Mouse (Mus musculus) hindbrain, embryonic 11.5 days (tissue): ENCODE results near the gene Gm3636. TPM values are rescaled to one million over a fixed set of nuclear protein-coding genes. Genes with fewer than 3 reads are reported as not detected.
"Not testable (repeated sequence)": the region's sequence is repeated elsewhere in the genome, so short reads cannot be mapped to it uniquely, and the experiment has no call there.

ENCODE experiments used
- ATAC-seq: fragments of 200-750 bp; cut with Nextera tagmentation; 2 replicates; pipeline ENCODE4 v1.8.0; 2017; ENCODE audit warnings: mild to moderate bottlenecking, moderate TSS enrichment, moderate library complexity; ENCODE audit not compliant: low FRiP score
- DNase-seq: peaks from one replicate; pipeline ENCODE4 v3.0.0-alpha.2; 2015; ENCODE audit warnings: low spot score
- H3K27ac ChIP-seq: fragments of 300-500 bp; sonication (generic); 2 replicates; pipeline ENCODE4 v1.5.1; 2014; ENCODE audit warnings: mild to moderate bottlenecking, low read depth, low read length
- H3K27me3 ChIP-seq: fragments of 300-500 bp; sonication (generic); 2 replicates; pipeline ENCODE4 v1.6.1; 2014; ENCODE audit warnings: mild to moderate bottlenecking, low read length, moderate library complexity, mixed read lengths; ENCODE audit not compliant: control insufficient read depth, insufficient read depth
- H3K36me3 ChIP-seq: fragments of 300-500 bp; sonication (generic); 2 replicates; pipeline ENCODE4 v1.6.1; 2014; ENCODE audit warnings: mild to moderate bottlenecking, low read length, moderate library complexity, mixed read lengths; ENCODE audit not compliant: control insufficient read depth, insufficient read depth
- H3K4me1 ChIP-seq: fragments of 300-500 bp; sonication (generic); replicated peaks from 2 replicates; pipeline ENCODE4 v1.6.1; 2014; ENCODE audit warnings: low read length, mixed read lengths; ENCODE audit not compliant: control insufficient read depth, insufficient read depth
- H3K4me2 ChIP-seq: fragments of 300-500 bp; sonication (generic); replicated peaks from 2 replicates; pipeline ENCODE4 v1.6.1; 2014; ENCODE audit warnings: mild to moderate bottlenecking, low read depth, low read length
- H3K4me3 ChIP-seq: fragments of 300-500 bp; sonication (generic); 2 replicates; pipeline ENCODE4 v1.5.1; 2014; ENCODE audit warnings: low read depth, low read length
- H3K9ac ChIP-seq: fragments of 300-500 bp; sonication (generic); 2 replicates; pipeline ENCODE4 v1.6.1; 2014; ENCODE audit warnings: low read depth, low read length
- H3K9me3 ChIP-seq: fragments of 300-500 bp; sonication (generic); 2 replicates; pipeline ENCODE4 v1.6.1; 2016; ENCODE audit warnings: low read length; ENCODE audit not compliant: control insufficient read depth
- WGBS: fragments of 180-500 bp; shearing (Covaris S2); extraction: QIAGEN DNeasy Blood & Tissue Kit; methylation state at CpG from one replicate; pipeline ENCODE4 v1.1.7; 2014; 5-methylcytosine and 5-hydroxymethylcytosine counted together
- polyA plus RNA-seq: library from polyadenylated mRNA; unstranded; fragments of >200 nt; fragmentation: Nextera tagmentation; extraction: Ambion mirVana; gene quantifications from 2 replicates; pipeline ENCODE4 v1.2.1, GENCODE M21; 2014

Gene Gm3636
- polyA plus RNA-seq = 7.1 and 7.4 TPM in 2 replicates

DNA sequence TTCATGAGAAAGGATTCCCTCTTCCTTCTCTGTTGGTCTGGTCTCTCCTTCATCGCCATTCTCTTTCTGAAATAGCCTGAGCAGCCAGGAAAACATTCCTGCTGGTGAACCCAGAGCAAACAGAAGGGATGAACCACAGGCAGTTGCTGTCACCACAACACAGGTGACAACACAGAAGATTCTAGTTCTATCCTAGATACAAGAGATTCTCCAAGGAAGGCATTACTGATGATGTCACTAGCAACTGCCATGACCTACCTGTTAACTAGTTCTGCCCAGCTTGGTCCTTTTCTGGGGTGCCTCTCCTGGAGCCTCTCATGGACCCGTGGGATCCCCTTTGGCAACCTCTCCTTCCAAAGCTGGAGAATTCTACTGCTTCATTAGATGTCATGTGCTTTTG is at the start of gene Gm3636:
Gene Gm3636, minus strand, starts transcription at position 101 of the 400 bp plus-strand sequence.
- not testable (repeated sequence) for H3K9ac ChIP-seq, ATAC-seq

DNA sequence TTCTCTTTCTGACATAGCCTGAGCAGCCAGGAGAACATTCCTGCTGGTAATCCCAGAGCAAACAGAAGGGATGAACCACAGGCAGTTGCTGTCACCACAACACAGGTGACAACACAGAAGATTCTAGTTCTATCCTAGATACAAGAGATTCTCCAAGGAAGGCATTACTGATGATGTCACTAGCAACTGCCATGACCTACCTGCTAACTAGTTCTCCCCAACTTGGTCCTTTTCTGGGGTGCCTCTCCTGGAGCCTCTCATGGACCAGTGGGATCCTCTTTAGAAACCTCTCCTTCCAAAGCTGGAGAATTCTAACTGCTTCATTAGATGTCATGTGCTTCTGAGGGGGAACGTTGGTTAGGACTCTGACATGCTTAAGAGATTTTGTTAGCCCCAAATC is 32.2 kb upstream of the Gm3636 start, which contains the start of gene Gm8362:
Gene Gm8362, minus strand, starts transcription at position 101 of the 400 bp plus-strand sequence.
- H3K36me3 ChIP-seq, H3K4me1 ChIP-seq, H3K9me3 ChIP-seq, H3K9ac ChIP-seq, H3K4me3 ChIP-seq, DNase-seq, ATAC-seq, H3K4me2 ChIP-seq, H3K27me3 ChIP-seq, H3K27ac ChIP-seq: not testable (repeated sequence)
- no CpG with 5 or more reads among the region's 1 CpGs for WGBS

More for the DNA sequence above, at the start of gene Gm3636:
- H3K4me1 ChIP-seq, H3K36me3 ChIP-seq, H3K9me3 ChIP-seq, H3K27ac ChIP-seq, DNase-seq, H3K4me2 ChIP-seq, H3K4me3 ChIP-seq, H3K27me3 ChIP-seq: not testable (repeated sequence)
- WGBS = no CpG with 5 or more reads among the region's 2 CpGs

DNA sequence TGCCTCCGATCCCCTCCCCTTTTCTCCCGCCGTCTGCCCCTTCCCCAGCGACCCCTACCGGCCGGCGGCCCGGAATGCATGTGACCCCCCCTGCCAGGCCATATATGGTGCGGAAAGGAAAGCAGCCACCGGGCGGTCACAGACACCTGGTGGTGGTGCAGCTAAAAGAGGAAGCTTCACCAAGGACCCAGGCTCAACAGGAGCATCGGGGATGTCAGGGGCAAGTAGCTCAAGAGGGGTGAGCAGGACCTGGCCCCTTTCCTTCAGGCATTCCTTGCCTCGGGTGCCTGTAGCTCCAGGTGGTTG is 15.1 kb upstream of the Gm3636 start:
- DNase-seq, ATAC-seq, H3K9me3 ChIP-seq, H3K36me3 ChIP-seq, H3K4me1 ChIP-seq, H3K4me2 ChIP-seq, H3K9ac ChIP-seq, H3K27me3 ChIP-seq, H3K27ac ChIP-seq: not testable (repeated sequence)
- WGBS = 0% methylated on average over 3 of the region's 13 CpGs
- peak overlapping the region; percentile 33; the same call in 1 of the 2 replicates for H3K4me3 ChIP-seq

DNA sequence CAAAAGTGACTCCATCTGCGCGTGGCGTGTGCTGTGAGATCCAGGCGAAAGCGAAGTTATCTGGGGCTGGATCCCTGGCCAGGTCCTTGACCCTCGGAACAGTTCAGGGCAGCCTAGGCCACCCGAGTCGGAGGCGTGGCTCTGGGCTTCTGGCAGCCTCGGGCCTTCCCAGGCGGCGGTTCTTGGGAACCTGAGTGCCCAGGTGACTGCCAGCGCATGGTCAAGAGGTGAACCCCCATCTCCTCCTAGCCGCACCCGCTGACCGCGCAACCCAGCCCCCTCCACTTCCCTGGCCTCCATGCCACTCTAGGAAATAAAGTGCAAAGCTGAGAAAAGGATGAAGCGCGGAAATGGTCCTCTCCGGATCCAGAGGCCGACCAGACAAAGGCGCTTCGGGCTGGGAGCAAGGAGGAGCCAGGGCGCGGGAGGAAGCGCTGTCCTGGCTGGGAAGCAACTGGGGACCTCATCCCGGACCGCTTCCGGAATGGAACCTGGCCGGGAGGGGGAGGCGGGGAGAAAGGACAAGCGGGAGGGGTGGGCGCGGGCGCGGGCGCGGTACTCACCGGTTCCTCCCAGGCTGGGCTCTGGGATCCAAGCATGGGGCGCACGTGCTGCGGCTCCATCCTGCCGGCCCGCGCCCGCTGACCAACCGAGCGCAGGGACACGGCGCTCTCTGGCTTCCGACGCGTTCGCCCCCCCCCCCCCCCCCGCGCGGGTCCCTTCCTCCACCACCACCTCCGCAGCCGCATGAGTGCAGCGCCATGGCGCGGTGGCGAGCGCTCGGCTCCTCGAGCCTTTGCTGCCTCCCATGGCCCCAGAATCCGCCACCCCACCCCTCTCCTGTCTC is 14.5 kb upstream of the Gm3636 start:
- Histone ChIP-seq H3K4me2 (peak overlapping the region; percentile 29; the same call in 1 of the 2 replicates), H3K4me3 (peak overlapping the region; percentile 33)
- not testable (repeated sequence) for H3K36me3 ChIP-seq, H3K4me1 ChIP-seq, ATAC-seq, H3K9me3 ChIP-seq, H3K27me3 ChIP-seq, H3K9ac ChIP-seq, H3K27ac ChIP-seq
- WGBS = 1% methylated on average over 10 of the region's 67 CpGs
- peak; percentile 11 for DNase-seq

DNA sequence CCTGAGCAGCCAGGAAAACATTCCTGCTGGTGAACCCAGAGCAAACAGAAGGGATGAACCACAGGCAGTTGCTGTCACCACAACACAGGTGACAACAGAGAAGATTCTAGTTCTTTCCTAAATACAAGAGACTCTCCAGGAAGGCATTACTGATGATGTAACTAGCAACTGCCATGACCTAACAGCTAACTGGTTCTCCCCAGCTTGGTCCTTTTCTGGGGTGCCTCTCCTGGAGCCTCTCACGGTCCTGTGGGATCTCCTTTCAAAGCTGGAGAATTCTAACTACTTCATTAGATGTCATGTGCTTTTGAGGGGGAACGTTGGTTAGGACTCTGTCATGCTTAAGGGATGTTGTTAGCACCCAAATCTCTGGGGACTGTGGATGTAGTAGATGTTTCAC is 22.0 kb downstream of the Gm3636 start, which contains the start of gene Gm8050:
Gene Gm8050, minus strand, starts transcription at position 101 of the 400 bp plus-strand sequence.
- H3K36me3 ChIP-seq, H3K9me3 ChIP-seq, H3K27ac ChIP-seq, DNase-seq, H3K9ac ChIP-seq, H3K4me3 ChIP-seq, H3K4me1 ChIP-seq, ATAC-seq, H3K27me3 ChIP-seq, H3K4me2 ChIP-seq: not testable (repeated sequence)
- WGBS = no CpG with 5 or more reads among the region's 2 CpGs

Other genes with a start within 250 kb of the Gm3636 start
- not detected in 2 replicates for gene Gm8356, start 205.0 kb downstream of the Gm3636 start, polyA plus RNA-seq
- gene Gm3629, start 151.7 kb downstream of the Gm3636 start, polyA plus RNA-seq = 0.23 and 0.35 TPM in 2 replicates
- not detected in 2 replicates for gene Gm3460, start 119.9 kb downstream of the Gm3636 start, polyA plus RNA-seq
- not detected in 2 replicates for gene Gm10251, start 58.2 kb downstream of the Gm3636 start, polyA plus RNA-seq
- gene Gm8050, start 22.1 kb downstream of the Gm3636 start, polyA plus RNA-seq = 0.22 TPM in 1 of 2 replicates, not detected in the other
- not detected in 2 replicates for gene Gm8362, start 32.1 kb upstream of the Gm3636 start, polyA plus RNA-seq
- not detected in 2 replicates for gene Gm3642, start 98.0 kb upstream of the Gm3636 start, polyA plus RNA-seq
- 2.0 and 2.4 TPM in 2 replicates for gene Gm3667, start 147.6 kb upstream of the Gm3636 start, polyA plus RNA-seq
- gene Gm6356, start 231.5 kb upstream of the Gm3636 start, polyA plus RNA-seq = not detected in 2 replicates